Mouse (Mus musculus): ENCODE data around the gene Tssk2.

Gene Tssk2

DNA sequence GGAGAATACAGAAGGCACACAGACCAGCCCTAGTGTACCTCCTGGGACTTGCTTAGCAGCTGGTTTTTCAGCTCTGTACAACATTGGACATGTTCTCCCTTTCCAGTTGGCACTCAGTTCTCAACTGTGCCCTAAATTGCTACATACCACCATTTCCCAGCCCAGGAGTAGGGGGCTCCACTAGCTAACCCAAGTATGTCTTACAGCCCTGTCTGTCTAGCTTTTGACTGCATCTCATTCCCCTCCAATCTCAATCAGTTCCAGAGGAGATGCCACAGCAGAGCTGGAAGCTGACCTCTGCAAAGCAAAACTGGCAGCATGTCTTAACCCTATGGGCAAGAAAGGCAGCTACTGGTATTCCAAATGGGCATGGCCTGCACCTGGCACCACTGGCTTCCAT, 2.3 kb upstream of the Tssk2 start:
- in situ Hi-C loops (cut with MboI, MseI) = no loop called here

GRCm38 (mm10) chr16:17911052-17911595, 12.7 kb downstream of the Tssk2 start, which contains the start of gene Ess2:
Gene Ess2 (minus strand): TSS chr16:17911348.
- in situ Hi-C loops (cut with MboI, MseI) = no loop called here

DNA sequence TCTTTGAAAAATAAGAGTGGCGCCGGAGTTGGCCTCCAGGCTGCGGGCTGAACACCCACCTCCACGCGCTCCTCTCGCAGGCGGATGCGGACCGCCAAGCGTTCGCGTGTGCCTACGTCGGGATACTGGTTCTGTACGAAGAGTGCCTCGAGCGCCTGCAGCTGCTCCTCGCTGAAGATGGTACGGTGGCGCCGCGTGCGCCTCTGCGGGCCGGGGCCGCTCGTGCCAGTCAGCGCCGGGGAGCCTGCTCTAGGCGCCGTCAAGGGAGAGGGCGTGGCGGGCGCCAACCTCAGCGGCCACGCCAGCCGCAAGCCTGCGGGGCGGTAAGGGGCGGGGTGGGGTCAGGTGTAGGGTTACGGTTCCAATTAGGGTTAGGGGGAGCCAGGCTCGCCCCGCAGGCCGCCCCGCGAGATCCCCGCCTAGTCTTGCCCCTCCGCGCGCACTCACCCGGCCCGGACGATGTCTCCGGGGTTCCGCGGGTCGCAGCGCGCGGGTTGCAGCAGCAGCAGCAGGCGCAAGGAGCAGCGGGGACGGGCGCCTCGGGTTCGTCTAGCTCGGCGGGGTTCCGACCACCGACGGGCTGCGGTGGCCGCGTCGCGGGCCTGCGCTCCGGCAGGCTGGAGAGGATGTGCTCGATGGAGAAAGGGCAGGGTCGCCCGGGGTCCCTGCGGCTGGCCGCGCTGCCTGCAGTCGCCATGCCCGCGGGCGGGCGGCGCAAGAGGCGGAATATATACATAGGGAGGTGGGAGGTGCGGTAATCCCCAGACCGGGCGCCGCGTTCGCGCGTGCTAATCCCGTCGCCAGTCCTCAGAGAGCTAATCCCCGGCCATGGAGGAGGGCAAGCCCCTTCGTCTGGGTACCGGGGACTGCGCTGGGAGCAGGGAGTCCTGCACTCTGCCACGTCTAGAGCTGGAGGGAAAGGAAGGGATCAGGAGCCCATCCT, 16.1 kb downstream of the Tssk2 start, which contains the start of gene Gsc2:
Gene Gsc2 (minus strand): TSS at position 753 of the 943 bp plus-strand sequence.
- in situ Hi-C loops (cut with MboI, MseI) = no loop called here

- in situ Hi-C loops (cut with MboI, MseI) = no loop called here
These were observed 22.1 kb downstream of the Tssk2 start for GRCm38 (mm10) chr16:17920586-17920985.

DNA sequence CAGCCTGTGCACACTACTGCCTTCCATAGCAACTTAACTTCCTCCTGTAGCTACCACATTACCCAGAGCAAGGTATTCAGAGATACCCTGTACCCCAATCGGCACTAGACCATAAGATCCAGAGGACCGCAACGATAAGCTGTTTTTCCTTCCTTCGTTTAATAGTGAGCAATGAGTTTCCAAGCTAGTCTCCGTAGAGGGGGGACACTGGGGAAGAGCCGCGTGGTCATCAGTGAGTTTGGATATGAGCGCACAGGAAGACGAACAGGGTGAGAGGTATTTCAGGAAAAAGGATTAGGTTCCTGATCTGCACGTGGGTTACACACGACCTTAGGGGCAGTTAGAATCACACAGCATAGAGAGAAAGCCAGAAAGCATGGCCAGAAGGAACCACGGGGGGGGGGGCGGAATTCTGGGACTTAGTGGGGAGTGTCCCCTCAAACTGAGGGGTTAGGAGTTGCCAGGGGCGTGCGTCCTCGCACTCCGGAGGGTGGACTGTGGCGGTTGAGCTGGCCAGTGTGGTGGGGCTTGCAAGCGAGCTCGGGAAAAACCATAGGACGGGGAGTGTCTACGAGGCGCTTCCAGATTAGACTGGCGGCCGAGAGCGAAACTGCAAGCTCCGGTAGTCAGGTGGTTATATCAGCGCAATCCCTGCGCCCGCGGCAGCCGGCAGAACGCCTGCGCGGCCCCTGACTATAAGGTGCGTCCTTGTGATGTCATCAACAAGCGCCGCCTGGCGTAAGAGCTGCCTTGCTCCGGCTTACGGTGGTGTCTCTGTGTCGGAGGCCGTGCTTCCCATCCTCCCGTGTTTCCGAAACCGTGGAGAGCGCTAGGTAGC, 23.1 kb downstream of the Tssk2 start:
- in situ Hi-C loops (cut with MboI, MseI) = no loop called here

DNA sequence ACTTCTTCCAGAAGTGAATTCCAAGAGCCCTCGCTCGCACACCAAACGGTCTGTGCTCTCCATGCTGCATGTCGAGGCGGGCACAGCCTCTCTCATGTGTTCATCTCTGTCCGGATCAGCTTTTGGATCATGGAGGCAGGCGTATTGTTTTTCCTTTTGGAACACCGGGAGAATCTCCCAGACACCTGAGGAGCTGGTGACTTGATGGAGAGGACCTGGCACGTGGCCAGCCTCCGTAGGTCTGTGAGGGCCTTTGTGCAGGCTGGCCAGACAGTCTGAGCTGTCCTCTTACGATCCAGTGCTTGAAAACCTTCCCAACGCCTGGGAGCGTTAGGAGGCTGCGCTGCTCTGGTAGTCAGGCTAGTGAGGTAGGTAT, 23.7 kb downstream of the Tssk2 start:
- in situ Hi-C loops (cut with MboI, MseI) = no loop called here

- in situ Hi-C loops (cut with MboI, MseI) = no loop called here
These were observed 29.1 kb downstream of the Tssk2 start for GRCm38 (mm10) chr16:17927351-17928082.

- in situ Hi-C loops (cut with MboI, MseI) = no loop called here
These were observed 29.7 kb downstream of the Tssk2 start, which contains the start of gene Slc25a1 for GRCm38 (mm10) chr16:17928087-17928580. Gene Slc25a1 (minus strand): TSS chr16:17928219.

DNA sequence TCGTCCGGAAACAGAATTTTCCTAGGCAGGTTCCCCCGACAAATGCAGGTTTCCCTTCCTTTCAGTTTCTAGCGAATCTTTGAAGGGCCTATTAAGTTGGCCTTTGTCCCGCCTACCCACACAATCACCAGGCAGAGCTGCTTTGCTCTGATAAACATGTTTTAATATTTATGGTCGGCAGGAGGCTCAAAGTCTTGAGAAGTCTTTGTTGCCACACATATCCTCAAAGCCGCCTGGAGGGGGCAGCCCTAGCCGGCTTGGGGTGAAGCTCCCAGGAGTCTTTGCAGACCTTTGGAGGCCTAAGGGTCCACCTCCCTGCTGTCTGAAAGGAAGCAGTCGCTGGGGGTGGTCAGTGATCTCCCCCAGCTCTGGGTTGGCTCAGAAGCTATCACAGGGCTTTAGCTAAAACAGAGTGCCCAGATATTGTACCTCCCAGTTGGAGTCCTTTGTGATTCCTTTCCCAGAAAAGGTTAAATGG, 30.2 kb downstream of the Tssk2 start:
- in situ Hi-C loops (cut with MboI, MseI) = no loop called here

GRCm38 (mm10) chr16:17929211-17929610, 30.8 kb downstream of the Tssk2 start:
- in situ Hi-C loops (cut with MboI, MseI) = no loop called here

- in situ Hi-C loops (cut with MboI, MseI) = loop anchor here (5.0 kb wide), 1 partner anchor 43 kb away; no protein-coding TSS in a partner anchor
These were observed 31.2 kb downstream of the Tssk2 start for GRCm38 (mm10) chr16:17929631-17930030.

- in situ Hi-C loops (cut with MboI, MseI) = loop anchor here (5.0 kb wide), 1 partner anchor 40 kb away; no protein-coding TSS in a partner anchor
These were observed 33.5 kb downstream of the Tssk2 start for GRCm38 (mm10) chr16:17931906-17932460.

DNA sequence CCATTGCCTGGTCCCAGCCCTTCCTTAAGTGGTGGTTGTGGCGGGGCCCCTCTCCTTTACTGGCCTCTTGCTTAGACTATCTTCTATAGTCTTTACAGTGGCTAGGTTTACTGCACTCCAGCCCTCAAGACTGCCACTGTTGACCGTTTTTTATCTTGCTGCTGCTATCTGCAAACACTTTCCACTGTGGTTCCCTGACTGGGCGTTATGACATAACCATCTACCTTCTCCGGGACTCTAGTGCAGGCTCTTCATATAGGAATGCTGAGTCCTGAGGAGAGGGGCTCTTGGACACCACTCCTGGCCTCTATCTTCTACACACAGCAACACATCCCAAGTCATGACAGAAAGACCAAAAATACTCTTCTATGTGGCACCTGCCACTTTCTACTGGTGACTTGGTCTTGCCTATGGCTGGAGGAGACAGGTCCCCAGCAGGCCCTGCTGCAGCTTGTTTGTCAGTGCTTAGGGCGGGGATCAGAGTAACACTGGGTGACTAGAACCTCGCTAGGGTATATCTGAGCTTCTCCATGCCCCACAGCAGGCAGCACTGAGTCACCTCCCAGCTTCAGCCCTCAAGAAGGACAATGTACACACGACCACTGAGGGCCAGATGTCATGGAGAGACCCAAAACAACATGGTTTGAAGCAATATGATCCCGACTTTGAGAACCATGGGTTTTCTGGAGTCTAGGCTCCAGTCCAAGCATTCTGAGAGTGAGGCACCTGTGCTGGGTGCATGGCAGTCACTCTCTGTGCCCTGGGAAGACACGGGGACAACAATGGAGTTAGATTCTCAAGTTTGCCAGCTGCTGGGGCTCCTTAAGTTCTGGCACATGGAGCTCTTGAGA, 35.4 kb downstream of the Tssk2 start:
- in situ Hi-C loops (cut with MboI, MseI) = loop anchor here (5.0 kb wide), 1 partner anchor 38 kb away; no protein-coding TSS in a partner anchor

DNA sequence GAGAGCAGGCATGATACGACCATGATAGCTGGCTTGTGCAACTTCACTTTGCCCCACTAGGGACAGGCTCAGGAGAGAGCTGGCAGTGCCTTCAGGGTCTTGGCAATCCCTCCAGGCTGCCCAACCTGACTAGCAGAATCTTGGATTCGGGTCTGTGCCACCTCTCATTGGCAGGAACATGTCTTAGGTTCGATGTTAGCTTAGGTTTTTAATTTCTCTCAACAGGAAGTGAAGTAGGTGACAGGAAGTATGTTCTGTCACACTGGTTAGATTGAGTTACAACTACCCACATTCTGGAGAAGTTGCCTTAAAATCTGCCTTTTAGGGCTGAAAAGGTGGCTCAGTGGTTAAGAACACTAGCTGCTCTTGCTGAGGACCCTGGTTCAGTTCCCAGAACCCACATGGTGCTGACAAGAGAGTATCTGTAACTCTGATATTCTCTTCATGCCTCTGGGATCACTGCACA, 36.0 kb downstream of the Tssk2 start:
- in situ Hi-C loops (cut with MboI, MseI) = loop anchor here (5.0 kb wide), 1 partner anchor 38 kb away; no protein-coding TSS in a partner anchor

DNA sequence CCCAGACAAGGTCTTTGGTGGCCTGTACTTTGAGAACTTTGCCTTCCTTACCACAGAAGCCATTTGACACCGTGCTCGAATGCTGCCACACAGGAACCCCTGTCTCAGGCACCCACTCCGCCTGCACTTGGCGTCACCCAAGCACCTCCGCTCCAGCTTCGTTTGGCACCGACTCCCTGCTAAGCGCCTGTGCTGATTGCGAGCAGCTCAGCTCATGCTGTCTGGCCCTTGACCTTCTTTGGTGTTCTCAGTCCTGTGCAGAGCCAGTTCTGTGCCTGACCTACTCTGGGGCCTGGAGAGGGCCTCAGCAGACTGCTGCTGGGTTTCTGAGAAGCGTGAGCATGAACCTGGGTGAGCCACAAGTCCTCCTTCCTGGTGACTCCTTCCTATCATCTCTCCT, 38.3 kb downstream of the Tssk2 start:
- in situ Hi-C loops (cut with MboI, MseI) = no loop called here

GRCm38 (mm10) chr16:17938187-17938586, 39.8 kb downstream of the Tssk2 start:
- in situ Hi-C loops (cut with MboI, MseI) = no loop called here

DNA sequence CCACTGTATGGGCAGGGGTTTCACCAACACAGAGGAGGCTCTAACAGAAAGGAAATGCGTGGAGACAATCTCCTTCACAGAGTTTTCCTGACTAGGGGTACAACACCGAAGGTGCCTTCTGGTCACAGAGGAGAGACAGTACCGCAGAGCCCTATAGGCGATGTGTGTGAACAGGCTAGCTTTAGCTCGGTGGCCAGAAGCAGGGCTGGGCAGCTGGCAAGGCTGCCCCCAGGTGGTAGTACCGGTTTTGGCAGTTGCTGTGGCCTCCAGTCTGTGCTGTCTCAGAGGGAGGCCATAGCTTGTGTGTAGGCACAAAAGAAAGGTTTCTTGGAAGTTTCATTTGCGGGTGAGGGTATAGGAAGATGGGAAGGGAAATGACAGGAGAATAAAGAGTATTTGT, 40.4 kb downstream of the Tssk2 start:
- in situ Hi-C loops (cut with MboI, MseI) = no loop called here

GRCm38 (mm10) chr16:17939255-17939751, 40.9 kb downstream of the Tssk2 start:
- in situ Hi-C loops (cut with MboI, MseI) = no loop called here

GRCm38 (mm10) chr16:17943466-17943865, 45.0 kb downstream of the Tssk2 start:
- in situ Hi-C loops (cut with MboI, MseI) = no loop called here
